Mouse (Mus musculus): ENCODE data around the gene Tspan13.

Gene Tspan13

DNA sequence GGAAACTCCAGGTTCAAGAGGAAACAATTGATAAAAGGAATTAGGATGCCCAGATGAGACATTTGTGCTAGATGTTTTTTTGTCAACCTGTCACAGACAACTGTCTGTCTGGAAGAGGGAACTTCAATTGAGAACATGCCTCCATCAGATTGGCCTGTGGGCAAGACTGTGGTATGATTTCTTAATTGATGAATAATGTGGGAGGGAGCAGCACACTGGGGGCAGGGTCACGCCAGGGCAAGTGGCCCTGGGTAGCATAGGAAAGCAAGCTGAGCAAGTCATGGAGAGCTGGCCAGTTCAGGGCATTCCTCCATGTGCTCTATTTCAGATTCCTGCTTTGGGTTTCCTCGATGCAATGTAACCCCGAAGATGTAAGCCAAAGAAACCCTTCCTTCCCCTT lies 66.4 kb downstream of the Tspan13 start:
- no peak for DNase-seq

- DNase-seq: no peak
Observed at GRCm38 (mm10) chr12:35966768-35967141, 75.5 kb downstream of the Tspan13 start.

- DNase-seq: no peak
Observed at GRCm38 (mm10) chr12:35966098-35966767, 76.1 kb downstream of the Tspan13 start.

Data from retina, postnatal 1 day (tissue).